Mouse (Mus musculus) lung, postnatal 0 days (tissue): Measurements from ENCODE around the gene Ddx19b.

Source experiments
- CTCF ChIP-seq: IDR thresholded peaks from 2 replicates; pipeline ENCODE4 v1.5.1; 2016; ENCODE audit warnings: antibody characterized with exemption, mild to moderate bottlenecking
- EP300 ChIP-seq: IDR thresholded peaks from 2 replicates; pipeline ENCODE4 v1.6.1; 2016; ENCODE audit warnings: antibody characterized with exemption, mild to moderate bottlenecking, control low read depth

DNA sequence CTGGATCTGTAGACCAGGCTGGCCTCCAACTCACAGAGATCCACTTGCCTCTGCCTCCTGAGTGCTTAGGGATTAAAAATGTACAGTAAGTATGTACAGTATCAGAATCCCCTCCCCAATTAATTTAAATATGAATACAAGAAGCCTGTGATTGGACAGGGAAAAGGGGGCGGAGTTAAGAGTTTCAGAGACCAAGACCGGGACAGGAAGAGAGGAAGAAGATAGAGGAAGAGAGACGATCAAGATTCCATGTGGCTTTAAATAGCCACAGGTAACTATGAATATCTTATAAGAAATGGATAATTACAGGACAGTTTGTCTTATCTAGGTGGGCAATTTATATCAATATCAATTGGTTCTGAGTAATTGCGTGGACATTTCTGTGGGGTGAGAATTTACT is 2.0 kb downstream of the Ddx19b start:
- no peak for TF ChIP-seq CTCF
- TF ChIP-seq EP300: no peak
